Mouse (Mus musculus) embryonic fibroblast, embryonic 13.5 days (primary cell): Measurements from ENCODE around the gene Gramd1c. TPM values are rescaled to one million over a fixed set of nuclear protein-coding genes. Genes with fewer than 3 reads are reported as not detected.
A peak's percentile ranks its signal among the peaks of the same experiment; 100 is the strongest.

ENCODE experiments used
- H3K27ac ChIP-seq: 2 replicates; pipeline ENCODE4 v1.5.1; 2012; ENCODE audit warnings: low read length, control low read depth, inconsistent platforms; ENCODE audit not compliant: insufficient read depth
- H3K4me1 ChIP-seq: 2 replicates; pipeline ENCODE4 v1.6.1; 2011; ENCODE audit warnings: low read length; ENCODE audit not compliant: control insufficient read depth, insufficient read depth
- H3K4me3 ChIP-seq: 2 replicates; pipeline ENCODE4 v1.5.1; 2011; ENCODE audit warnings: mild to moderate bottlenecking, control low read depth, low read length; ENCODE audit not compliant: insufficient read depth
- CTCF ChIP-seq: IDR thresholded peaks from 2 replicates; pipeline ENCODE4 v1.5.1; 2011; ENCODE audit warnings: mild to moderate bottlenecking, control low read depth, low read length, moderate library complexity, borderline replicate concordance; ENCODE audit not compliant: insufficient read depth
- POLR2A ChIP-seq: IDR thresholded peaks from 2 replicates; pipeline ENCODE4 v1.6.1; 2011; ENCODE audit warnings: low read depth, mild to moderate bottlenecking, control low read depth, low read length, moderate library complexity
- polyA plus RNA-seq: library from polyadenylated mRNA; stranded (reverse); fragments of >200 nt; gene quantifications from 2 replicates; pipeline ENCODE4 v1.2.4, GENCODE M21; 2011; ENCODE audit warnings: low read depth; ENCODE audit not compliant: missing spikeins, insufficient read length

Gene Gramd1c
- polyA plus RNA-seq, 1 experiment: 6.0 TPM

DNA sequence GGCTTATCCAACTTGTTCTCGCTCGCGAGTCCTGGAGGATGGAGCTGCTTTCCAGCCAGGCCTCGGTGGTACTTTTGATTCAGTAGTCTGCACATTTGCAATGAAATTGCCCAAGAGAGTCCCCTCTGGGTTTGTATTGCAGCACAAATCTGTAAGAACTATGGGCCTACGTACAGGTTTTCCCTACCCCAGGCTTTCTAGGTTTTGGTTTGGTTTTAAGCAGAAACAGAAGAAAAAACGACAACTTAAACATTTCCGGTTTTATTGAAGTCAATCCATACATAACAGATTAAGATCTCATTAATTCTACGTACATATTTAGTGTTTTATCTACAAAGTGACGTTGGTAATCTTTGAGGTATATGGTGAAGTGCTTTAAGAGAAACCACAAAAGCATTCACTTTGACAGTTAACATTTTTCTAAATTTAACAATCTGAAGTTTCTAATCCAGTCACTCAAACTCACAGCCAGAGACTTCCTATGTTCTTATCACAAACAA, 83.0 kb downstream of the Gramd1c start:
- peak overlapping the region; percentile 41 for H3K4me3 ChIP-seq
- H3K27ac ChIP-seq: no peak overlapping the region
- no peak for TF ChIP-seq CTCF
- no peak for TF ChIP-seq POLR2A
- H3K4me1 ChIP-seq: no peaks in the 10 kb centered on the region

DNA sequence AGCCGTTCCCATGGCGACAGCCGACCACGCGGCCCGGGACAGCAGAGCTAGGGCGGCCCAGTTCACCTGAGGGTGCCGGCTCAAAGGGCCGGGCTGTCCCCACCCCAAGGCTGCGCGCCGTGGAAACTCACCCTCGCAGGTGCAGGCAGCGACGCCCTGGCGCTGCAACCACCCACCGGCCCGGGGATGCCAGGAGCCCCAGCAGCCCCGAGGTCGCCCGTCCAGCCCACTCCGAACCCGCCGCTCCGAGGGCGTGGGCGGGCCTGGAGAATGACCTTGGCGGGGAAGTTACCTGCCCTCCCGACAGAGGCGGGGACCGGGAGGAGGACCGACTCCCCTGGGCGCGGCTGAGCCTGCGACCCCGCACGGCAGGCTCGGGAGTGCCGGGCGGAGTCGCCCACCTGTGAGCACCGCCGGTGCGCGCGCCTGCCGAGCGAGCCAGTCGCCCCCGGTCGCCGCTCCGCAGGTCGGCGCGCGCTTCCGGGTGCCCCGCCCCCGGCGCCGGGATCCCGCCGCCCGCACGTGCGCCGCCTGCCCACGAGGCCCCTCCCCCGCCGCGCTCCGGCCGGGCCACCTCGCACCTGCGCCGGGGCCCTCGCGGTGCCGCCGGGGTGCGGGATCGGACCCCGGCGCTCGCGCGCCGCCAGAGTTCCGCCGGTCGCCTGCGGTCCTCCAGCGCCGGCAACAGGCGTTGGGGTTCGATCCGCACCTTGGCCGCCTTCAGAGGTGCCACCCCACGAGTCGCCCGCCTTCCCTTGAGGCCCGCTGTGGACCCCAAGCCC, 83.6 kb downstream of the Gramd1c start, which contains the start of gene Zdhhc23:
Gene Zdhhc23 (minus strand): TSS at position 464 of the 782 bp plus-strand sequence.
- TF ChIP-seq CTCF (no peak), POLR2A (no peak)
- Histone ChIP-seq H3K27ac (no peak within 1 kb of the TSS), H3K4me1 (no peaks in the 10 kb centered on the region), H3K4me3 (peak within 1 kb of the TSS; percentile 43)

DNA sequence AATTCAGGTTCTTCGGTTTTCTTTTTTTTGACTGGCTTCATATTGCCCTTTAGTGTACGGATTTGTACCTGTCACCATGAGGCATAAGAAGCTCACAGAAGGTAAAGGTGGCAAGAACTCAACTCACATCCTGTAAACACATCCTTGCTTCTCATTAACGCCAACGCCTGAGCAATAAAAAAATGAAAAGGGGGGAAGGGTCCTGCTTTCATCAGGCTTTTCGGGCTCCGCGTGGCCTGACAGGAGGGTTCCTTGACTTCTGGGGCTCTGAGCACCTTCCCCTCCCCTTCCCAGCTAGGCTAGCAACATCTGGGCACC, 84.2 kb downstream of the Gramd1c start:
- no peaks in the 10 kb centered on the region for H3K4me1 ChIP-seq
- H3K27ac ChIP-seq: no peak overlapping the region
- TF ChIP-seq CTCF (no peak), POLR2A (no peak)
- peak overlapping the region; percentile 43; the same call in 1 of the 2 replicates for H3K4me3 ChIP-seq

DNA sequence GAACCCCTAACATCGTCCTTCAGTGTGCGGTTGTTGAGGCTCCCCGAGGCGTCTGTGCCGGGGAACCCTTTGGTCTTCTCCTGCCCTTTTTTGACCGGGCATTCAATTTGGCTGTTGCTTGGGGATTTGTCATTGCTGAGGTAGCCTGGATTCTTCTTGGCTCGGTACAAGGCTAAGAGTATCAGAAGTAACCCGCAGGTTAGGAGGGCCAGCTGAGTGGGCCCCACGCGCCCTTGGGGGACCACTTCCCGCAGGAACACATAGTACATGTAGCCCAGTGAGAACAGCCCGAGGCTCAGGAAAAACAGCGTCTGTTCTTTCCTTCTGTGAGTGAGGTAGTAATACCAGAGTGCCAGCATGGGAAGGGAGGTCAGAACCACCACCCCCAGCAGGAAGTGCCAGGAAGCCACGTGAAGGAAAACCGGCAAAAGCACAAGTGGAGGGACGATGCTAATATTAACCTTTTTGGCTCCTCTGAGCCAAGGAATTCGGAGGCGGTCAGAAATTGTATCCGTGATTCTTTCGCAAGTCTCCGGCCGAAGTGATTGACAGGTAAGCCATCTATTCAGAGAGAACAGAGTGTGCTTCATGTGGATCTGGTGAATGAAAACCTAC, 89.4 kb downstream of the Gramd1c start:
- H3K4me1 ChIP-seq: no peaks in the 10 kb centered on the region
- H3K4me3 ChIP-seq: no peak overlapping the region
- H3K27ac ChIP-seq: no peak overlapping the region
- TF ChIP-seq POLR2A (no peak), CTCF (no peak)

DNA sequence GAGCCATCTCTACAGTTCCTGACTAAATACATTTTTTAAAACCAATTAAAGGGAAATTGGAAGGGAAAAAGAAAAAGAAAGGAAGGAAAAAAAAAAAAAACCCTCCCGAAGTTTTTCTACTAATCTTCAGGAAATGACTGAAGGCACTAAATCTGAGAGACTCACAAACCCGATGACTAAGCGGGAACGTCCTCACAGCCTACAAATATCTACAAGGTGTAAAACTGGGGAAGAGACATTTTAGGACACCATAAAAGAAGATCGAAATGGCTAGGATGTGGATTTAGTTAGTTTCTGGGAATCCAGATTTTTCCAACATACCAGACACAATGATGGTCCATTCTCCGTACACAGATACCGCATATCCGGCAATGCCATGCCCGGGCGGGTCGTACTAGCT, 90.0 kb downstream of the Gramd1c start:
- Histone ChIP-seq H3K4me3 (no peak overlapping the region), H3K4me1 (no peaks in the 10 kb centered on the region), H3K27ac (no peak overlapping the region)
- TF ChIP-seq POLR2A (no peak), CTCF (no peak)

DNA sequence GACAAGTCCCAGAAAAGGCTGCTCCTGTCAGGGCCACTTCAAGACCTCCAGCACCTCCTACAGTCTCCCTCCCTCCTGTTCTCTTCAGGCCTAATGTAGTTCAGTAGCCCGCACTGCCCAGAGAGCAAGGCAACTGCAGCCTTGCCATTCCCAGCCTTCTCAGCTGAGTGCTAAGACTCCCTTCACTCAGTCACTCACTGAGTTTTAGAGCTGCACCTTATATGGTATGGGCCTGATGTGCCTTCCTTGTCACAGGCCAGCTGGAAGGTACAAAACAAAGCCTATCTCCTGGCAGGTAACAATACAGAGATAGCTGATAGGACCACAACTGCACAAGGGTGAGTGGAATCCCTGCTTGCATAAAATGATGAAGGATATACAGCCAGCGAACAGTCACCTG, 90.8 kb downstream of the Gramd1c start:
- Histone ChIP-seq H3K27ac (no peak overlapping the region), H3K4me3 (no peak overlapping the region), H3K4me1 (no peaks in the 10 kb centered on the region)
- no peak for TF ChIP-seq POLR2A

DNA sequence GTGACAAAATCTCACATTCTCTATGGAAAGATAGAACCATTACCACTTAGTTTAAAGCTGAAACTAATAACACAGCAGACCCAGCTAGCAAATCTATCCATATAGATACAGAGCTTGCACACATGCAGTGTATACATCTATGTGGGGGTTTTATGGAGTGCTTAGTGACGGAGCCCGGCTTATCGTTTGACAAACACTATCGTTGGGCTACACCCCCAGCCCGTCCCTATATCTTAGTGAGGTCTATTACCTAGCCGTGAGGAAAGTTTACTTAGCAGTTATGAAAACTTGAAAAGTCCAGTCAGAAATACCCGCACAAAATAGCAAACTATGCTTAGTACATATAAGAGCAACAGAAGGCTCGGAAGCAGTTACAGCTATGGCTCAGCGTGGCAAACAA, 91.4 kb downstream of the Gramd1c start:
- H3K4me3 ChIP-seq: no peak overlapping the region
- H3K27ac ChIP-seq: no peak overlapping the region
- TF ChIP-seq CTCF: no peak
- no peak for TF ChIP-seq POLR2A
- H3K4me1 ChIP-seq: no peaks in the 10 kb centered on the region

DNA sequence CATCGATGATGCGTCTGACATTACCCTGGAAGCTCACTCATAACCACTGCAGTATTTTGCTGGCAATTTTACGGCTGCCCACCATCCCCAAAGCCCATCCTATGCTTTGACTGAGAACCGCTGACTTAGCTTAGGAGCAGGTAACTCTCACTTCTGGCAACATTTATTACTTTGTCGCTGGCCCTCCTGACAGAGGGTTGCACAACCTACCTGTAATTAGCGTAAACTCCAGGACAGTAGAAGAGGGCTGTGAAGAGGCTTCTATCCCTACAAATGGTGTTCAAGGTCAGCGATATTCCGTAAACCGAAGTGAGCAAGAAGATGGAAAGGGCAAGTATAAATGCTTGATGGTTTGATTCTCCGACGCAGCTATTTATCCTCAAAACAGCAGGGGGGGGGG, 92.0 kb downstream of the Gramd1c start:
- Histone ChIP-seq H3K4me1 (no peaks in the 10 kb centered on the region), H3K27ac (no peak overlapping the region)
- TF ChIP-seq POLR2A: no peak
- TF ChIP-seq CTCF: no peak

DNA sequence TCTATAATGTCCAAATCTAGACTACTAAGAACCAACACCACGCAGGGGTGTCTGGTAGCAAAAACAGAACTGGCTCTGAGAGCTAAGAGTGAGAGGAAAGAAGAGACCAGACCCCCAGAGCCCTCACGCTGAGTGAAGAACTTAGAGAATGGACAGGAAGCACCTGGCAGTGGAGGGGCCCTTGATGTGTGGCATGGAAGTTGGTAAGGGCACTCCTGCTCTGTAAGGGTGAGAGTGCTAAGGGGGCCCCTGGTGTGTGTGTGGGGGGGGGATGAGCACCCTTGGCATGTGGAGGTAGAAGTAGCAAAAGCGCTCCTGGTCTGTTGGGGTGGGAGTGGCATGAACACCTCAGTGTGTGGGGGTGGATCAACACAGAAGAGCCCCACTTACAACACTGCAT, 92.7 kb downstream of the Gramd1c start:
- TF ChIP-seq POLR2A (no peak), CTCF (no peak)
- H3K4me3 ChIP-seq: no peak overlapping the region

More for the DNA sequence above, 92.0 kb downstream of the Gramd1c start:
- H3K4me3 ChIP-seq: no peak overlapping the region

DNA sequence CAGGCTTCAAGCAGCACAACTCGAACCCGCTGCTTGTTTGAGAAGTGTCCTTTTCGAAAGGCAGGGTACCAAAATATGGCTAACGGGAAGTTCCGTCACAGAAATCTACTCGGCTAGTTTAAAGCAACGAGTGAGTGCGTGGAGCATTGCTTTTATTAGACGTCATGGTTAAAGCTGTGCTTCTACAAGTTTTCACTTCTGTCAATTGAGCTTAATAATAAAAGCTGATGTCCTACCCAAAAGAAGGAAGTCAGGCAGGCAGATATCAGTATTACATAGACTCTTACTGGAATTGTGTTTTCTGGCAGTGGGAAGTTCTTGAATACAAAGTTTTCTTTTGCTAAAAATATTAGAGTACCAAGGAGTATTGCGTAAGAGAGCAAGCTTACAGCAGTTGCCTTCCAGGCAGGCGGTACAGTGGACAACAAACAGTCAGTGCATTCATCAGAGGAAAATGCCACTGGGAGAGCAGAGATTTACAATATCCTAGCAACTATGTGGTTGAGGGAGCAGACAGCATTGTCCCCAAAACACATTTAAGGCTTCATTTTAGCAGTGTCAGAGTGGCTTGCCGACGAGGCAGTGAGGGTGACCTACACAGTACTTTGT, 97.3 kb downstream of the Gramd1c start:
- Histone ChIP-seq H3K27ac (no peak overlapping the region), H3K4me1 (no peaks in the 10 kb centered on the region), H3K4me3 (no peak overlapping the region)
- no peak for TF ChIP-seq POLR2A
- no peak for TF ChIP-seq CTCF

More for the DNA sequence above, 92.7 kb downstream of the Gramd1c start:
- no peak overlapping the region for H3K27ac ChIP-seq
- H3K4me1 ChIP-seq: no peaks in the 10 kb centered on the region
